Mouse (Mus musculus) heart, postnatal 4 days (tissue): ENCODE data around the gene Plekhm1. TPM values are rescaled to one million over a fixed set of nuclear protein-coding genes. Genes with fewer than 3 reads are reported as not detected.

Source experiments
- DNase-seq: peaks from one replicate; pipeline ENCODE4 v3.0.0; 2021
- total RNA-seq, 2 experiments: library from RNA; stranded (reverse); gene quantifications; 2 replicates each; pipeline ENCODE4 v1.2.3; 2021

The Plekhm1 gene
- total RNA-seq, 2 experiments from 2014 or later: 8.6 to 9.5 TPM

DNA sequence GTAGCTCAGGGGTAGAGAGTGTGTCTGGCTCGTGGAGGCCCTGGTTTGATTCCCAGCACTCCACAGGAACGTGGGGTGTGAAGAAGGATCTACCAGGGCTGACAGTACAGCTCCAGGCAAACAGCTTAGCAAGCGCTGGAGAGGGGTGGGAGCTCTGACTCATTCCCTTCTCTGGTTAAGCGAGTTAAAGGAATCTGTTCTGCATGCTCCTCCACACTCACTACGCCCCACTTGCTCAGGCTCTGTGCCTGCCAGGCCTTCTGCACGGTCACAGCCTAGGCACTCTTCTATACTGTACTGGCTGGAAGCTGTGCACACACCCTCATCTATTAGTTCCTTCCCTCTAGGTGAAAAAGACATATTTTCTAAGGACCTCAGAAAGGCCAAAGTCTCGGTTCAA, 18.5 kb downstream of the Plekhm1 start:
- no peak for DNase-seq

DNA sequence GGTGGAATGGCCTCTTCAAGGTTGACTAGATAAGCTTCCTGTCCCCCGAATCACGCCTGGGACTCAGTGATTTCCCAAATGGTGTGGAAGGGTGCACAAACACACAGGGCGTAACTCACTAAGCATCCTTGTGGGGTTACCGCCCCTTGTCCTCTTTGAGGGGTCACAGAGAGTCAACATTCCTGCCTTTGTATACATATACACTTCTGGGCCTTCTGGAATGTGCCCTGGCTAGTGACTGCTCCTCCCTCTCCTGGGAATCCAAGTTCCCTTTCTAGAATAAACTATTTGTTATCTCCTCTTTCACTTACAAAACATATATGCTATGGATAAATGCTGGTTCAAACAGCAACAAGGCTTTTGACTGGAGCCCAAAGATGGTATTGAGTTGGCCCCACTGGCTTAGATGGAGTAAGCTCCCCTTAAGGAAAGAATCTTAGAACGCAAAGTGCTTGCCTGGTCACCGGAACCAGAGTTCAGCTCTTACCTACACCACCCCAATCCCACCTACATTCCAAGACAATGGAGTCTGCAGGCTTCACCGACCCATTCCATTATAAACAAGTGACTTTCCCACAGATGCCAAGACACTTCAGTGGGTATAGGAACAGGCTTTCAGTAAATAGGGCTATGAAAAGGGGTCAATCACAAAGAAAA, 24.5 kb downstream of the Plekhm1 start:
- no peak for DNase-seq

DNA sequence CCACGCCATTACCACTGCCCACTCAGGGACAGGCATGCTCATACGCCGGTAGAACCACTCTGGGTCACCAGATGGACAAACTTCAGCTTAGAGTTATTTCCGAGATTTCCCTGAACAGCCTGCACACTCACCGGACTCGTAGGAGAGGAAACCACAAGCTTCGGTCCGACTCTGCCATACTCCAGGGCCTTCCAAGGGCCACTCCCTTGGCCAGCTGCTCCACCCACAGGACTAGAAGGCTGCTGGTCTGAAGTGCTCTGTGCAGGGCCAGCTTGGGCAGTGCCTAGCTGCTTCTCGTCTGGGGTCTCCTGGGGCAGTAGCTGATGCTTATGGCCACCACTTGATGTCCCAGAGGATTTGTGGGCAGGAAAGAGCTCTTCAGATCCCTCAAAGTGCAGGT, 25.7 kb downstream of the Plekhm1 start:
- no peak for DNase-seq

DNA sequence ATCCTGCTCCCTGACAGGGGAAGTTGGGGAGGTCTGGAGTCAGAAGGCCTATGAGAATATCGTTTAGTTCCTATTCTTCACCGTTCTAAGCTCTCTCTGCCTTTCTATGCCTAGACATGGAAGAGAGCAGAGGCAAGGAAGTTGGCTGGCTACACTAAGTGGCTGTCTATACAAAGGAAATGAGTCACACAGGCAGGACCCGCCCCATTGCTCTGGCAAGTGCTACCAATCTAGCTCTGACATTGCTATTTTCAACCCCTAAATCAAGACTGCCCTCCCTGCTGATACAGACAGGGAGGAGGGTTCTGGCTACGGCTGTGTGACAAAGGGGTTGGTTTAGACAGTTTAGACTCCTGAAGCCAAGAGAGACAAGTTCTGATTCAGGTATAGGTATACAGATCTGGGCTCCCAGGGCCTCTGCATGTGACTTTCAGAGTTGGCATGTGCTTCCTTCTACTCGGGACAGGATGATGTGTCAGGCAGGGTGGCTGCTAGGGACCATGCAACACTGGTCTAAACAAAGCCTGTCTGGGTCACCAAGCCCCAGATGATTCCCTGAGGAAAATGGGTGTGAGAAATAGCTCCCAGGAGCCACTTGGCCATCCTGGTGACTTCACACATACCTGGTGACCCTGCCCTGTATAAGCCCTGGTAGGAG, 30.4 kb downstream of the Plekhm1 start:
- DNase-seq: peak; percentile 80

DNA sequence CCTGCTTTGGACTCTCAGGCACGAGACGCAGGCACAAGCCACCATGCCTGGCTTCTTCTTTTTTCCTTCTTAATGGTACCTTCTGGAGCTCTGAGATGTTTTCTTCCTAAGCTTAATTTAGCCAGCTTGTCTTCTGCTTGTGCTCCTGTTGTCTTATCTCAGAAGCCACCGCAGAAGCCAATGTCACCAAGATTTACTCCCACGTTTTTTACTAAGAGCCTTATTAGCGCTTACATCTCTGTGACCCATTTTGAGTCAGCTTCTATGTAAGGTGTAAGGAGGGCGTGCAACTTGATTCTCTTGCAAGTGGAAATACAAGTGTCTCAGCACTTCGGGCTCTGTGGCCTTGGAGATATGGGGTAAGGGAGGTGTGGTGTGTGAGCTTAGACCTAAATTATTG, 31.0 kb downstream of the Plekhm1 start:
- no peak for DNase-seq

DNA sequence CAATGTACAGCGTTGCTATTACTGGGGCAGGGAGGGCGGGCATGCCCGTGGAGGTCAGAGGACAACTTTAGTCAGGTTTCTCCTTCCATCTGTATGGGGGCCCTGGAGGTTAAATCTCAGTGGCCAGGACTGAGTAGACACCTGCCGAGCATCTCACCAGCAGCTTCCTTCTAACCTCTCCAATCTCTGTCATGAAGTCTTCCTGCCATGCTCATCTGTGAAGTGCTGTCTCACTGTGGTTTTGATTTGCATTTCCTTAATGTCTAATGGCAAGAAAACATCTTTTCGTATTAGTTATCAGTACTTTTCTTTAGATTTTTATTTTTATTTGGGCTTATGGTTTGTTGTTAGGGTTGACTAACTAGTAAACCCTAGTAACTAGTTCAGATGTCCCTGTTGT, 32.0 kb downstream of the Plekhm1 start:
- DNase-seq: no peak

DNA sequence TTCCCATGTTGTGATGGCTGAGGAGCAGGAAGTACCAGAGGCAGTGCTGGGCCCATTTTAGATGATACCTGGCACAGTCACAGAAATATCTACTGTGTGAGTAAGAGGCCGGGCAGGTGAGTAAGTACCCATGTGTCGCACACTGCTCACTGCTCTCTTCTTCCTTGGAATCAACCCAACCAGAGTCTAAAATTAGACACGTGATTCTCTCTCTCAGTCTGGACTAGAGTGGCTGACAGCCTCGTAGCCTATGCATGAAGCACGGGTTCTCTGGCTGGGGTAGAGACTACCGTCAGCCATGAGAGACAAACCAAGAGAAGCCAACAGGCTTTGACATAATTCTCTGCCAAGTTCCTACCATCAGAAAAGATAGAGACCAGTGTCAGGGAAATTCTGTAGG, 34.1 kb downstream of the Plekhm1 start:
- no peak for DNase-seq

DNA sequence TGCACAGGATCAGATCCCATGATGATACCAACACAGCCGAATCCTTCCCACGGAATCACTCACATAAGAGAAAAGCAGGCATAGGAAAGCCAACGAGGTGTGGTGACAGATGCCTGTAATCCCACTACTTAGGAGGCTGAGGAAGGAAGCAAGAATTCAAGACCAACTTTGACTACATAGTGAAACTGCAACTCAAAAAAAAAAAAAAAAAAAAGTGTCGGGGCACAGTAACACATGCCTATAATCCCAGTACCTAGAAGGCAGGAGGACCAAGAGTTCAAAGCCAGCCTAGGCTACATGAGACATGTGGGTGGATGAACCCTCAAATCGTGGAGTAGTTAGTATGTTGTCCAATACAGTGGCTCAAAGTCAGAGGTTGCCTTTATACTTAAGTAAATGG, 36.7 kb downstream of the Plekhm1 start:
- DNase-seq: peak; percentile 3

DNA sequence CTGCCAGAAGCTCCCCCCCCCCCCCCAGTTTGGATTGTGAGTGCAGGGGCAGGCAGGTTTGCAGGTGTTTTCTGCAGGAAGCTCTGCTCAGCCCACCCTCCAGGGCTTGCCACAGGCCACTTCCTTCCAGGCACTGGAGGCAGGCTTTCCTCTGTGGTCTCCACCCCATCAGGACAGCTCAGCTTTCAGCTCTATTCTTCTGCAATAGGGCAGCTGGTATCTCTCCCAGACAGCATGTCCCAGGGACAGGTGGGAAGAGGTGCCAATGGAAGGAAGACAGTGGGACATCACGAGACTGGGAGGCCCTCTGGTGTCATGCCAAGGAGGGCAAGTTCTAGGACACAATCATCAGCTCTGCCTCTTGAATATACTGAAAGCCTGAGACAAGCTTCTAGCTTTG, 37.2 kb downstream of the Plekhm1 start:
- DNase-seq: peak; percentile 29

DNA sequence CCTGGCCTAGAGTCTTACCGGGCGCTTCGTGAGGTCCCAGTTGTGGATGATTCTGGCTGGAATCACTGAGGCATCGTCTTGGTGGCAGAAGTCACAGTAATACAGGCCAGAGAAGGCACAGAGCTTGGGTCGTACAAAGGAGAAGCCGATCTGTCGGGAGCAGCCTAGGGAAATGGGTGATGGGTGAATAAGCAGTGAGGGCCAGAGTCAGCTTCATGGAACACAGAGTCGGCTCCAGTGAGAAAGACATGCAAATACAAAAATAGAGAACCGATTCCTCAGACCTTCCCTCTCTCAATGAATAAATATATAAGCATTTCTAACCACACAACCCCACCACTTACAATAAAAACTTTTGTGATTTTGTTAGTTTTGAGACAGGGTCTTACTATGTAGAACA, 38.6 kb downstream of the Plekhm1 start:
- no peak for DNase-seq

DNA sequence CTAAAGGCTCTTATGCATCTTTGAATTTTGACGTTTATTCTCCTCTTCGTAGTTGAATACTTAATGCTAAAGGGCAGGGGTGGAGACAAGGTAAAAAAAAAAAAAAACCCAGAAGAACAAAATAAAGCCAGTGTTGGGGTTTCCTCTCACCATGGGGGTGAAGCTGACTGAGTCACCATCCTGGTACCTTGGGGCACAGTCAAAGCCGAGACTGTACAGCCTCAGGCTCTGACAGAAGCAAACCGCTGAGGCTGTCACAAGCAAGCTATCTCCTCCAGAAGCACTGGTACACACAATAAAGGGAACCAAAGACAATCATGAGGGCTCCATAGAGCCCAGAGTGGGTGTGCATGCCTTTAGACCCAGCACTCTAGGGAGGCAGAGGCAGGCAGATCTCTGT, 39.9 kb downstream of the Plekhm1 start:
- DNase-seq: no peak

DNA sequence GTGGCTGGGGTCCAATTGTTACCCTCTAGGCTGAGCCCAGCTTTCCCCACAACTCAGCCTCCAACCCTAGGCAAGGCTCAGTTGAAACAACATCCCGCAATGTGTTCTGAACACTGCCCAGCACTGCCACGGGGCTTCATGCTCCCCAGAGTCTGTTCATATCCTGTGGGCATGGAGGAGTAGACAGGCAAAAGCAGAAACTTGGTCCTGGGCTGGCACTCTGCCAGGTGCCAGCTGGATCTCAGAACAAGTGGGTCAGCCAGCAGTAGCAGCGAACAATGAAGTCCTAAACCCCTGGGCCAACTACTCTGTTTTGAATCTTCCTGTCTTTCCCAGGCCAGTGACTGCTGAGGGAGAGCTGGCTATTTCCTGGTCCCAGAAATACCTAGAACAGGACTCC, 40.4 kb downstream of the Plekhm1 start:
- peak; percentile 36 for DNase-seq

DNA sequence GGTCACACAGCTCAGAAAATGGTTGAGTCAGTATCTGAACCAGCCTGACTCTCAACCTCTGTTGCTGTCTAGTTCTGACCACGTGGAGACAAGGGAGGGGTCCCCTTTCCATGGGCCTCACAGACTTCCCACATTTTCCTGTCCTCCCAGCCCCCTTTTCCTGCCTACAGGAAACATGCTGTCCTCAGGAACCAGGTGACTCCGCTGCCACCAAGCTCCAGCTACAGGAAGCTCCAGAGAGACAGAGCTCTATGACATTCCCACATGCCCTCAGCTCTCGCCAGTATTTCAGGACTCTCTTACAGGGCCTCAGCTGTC, 41.3 kb downstream of the Plekhm1 start:
- DNase-seq: peak; percentile 45

DNA sequence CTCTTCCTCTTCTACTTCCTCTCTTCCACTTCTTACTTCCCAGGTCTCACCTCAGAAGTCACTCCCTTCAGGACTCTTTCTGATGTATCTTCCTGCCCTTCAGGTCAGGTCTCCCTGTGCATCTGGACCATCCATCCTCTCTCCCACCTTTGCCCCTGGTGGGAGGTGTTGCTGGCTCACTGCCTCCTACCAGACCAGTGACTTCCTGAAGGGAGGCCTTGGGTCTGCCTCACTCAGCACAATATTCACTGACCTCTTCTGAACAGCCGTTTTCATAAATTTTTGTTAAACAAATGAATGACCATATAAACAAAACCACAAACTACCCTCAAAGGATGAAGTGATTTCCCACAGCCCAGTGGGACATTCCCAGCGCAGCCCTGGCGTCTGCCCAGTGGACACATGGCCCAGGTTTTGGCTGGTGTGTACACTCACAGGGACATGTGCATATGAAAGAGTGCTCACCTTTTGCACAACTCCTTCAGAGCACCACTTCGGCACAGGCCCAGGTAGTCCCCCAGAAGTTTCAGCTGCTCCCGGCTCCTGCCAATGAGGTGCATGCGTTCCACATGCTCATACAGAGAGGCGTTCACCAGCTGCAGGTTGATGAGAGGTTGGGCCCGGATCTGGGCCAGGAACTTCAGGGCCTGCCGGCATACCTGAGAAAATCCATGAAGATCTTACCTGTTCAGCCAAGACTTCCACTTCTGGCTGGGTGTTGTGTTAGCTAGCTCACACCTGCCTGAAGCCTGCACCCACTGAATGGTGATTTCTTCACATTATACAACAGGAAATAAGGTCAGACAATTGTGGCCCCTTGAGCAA, 41.9 kb downstream of the Plekhm1 start:
- DNase-seq: no peak

DNA sequence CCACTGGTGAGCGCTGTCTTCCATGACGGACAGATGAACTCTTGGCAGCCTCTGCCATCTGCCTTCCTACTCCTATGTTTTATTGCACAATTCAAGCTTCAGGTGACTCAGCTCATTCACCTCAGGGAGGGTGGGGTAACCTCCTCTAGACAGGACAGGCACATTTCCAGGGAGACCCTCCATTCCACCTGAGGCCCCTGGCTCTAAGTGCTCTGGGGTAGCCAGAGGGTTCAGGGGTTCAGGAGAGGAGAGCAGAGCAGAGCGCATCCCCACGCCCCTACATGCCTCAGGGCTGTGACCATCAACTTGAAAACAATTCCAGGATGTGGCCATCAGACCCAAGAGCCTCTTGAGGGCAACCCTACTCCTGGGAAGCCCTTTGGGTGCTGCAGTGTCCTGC, 47.0 kb downstream of the Plekhm1 start:
- DNase-seq: no peak

DNA sequence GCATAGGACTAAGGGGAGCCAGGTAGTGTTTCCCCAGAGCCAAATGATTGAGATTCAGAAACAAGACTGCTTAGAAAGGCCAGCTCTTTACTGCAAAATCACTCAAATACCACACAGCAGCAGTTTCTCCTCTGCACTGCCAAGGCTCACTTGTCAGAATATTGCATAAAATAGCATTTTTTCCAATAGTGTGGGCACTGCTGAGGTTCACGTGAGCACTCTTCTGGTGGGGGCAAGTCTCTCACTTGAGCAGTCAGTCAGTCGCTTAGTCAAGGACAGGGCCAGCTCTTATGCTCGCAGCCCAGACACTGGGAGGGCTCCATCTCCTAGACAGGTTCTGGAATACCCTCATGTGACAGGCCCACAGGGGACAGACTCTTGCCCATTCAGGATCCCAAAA, 47.5 kb downstream of the Plekhm1 start:
- DNase-seq: no peak

DNA sequence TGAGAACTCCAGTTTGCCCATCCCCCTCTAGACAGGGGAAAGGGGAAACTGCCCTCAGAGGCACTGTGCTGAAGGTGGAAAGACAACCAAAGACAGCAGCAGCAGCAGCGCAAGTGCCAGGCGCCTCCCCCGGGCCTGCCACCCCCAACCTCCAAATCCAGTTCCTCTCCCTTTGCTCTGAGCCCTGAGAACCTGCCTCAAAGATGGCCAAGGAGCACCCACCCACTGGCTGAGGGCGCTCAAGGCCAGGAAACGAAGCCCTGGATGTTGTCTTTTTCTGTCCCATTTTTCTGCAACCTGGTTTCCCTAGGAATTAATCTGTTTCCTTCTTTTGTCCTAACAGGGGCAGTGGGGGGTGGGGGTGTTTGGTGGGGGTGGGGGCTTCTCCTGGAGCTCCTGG, 48.2 kb downstream of the Plekhm1 start:
- no peak for DNase-seq

DNA sequence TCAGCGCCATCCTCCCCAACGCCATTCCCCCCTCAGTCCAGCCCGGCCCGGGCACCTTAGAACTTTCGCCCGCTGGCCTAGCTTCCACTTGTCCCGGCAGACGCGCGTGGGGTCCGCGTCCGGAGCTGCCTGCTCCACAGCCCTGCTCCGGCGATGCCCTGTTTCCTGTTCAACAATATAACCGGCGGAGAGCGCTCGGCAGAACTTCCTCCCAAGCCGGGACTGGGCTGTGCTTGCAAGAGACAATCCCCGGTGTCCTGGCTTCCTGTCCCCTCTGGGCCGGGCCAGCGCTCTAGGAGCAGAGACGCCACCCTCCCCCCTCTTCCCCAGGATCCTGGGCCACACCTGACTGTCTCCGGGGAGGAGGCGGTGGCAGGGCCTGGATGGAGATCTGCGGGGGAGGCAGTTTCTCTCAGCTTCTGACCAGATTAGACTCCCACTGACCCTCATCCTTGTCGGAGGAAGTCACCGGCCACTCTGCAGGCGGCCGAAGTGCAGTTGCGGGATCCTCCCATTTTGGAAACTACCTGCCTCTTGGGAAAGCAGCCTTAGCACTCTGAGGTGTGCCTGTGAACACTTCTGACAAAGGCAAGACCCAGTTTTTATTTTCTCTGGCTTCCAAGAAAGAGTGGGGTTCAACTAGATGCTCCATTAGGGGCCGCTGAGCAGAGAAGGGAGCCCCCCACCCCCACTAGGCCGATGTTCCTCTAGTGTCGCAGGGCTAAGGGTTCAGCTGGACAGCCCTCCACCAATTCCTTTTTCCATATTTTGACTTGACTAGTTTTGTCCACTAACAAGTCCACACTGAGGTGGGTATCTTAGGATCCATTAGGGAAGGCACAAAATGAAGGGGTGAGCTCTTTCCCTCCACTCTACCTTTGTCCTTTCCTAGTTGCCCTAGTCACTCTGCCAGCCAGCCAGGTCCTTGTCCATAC, 49.0 kb downstream of the Plekhm1 start, which contains the start of gene Arhgap27:
TSS of gene Arhgap27 (minus strand) at position 479 of the 935 bp plus-strand sequence.
- peak; percentile 82 for DNase-seq

DNA sequence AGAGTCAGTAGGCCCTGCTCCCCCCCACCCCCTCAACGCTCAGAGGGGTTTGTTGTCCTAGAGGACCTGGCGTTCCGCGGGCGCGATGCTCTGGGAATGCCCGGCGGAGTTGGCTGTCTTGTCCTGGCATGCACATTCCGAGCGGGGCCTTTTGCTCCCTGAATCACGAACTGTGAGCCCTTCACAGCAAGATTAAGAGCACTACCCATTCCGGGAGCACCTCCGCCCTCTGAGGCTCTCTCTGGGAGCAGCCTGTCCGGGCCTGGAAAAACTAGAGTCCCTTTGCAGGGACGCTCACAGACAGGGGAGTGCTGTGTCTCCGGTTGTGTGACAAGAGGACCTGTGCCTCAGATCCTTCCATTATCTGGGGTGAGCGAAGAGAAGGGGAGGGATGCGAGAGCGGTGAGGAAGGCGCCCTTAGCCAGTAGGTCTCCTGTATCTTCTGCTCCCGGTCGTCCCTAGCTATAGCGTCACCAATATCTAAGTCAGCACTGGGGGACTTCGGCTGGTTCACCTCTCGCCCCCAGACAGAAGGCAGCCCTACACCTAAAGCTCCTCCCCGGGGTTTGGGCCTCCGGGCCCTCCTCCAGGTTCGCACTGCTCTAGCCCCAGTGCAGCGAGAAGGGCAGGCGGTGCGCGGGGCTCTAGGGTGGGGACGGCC, 49.8 kb downstream of the Plekhm1 start:
- DNase-seq: no peak

DNA sequence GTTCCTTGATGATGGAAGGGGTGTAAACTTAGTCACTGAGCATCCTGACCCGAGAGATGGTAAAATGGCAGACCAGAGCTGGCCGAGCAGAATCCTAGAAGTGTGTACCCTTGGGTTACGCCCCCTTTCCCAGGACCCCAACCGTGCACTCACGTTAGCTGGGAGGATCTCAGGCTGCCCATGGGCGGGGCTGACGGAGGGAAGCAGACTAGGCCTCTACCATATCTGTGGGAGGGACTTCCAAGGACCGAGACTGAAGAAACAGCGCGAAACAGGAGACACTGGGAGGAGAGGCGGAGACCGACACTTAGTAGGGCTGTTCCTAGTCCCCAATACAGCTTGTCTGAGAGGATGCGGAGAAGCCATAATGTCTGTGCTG, 50.4 kb downstream of the Plekhm1 start:
- DNase-seq: peak; percentile 50

DNA sequence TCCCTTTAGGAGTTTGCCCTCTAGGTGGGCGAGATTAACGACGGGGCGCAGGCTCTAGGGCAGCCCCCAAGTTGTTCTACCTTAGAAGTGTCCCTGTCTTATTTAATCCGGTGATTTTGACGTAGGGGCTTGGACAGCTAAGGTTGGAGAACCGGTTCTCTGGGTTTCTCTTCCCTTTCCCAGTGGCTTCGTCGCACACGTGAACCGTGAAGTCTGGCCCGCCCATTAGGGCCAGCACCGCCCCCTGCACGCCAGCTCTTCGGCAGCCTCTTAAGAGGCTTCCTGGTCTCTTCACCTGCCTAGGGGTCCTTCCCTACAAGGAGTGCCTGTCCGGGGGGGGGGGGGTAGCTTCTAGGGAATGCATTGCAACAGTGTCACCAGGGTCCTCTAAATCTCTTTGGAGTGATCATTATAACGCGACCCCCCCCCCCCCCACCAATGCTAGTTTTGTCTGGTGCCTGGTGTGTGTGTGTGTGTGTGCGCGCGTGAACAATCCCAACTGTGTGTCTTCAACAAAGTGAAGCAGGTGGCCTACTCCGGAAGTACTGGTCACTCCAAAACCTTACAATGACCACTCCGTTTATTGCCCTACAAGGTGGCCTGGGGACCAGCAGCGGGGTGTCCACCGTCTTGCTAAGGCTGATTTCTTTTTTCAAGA, 51.0 kb downstream of the Plekhm1 start:
- DNase-seq: no peak

DNA sequence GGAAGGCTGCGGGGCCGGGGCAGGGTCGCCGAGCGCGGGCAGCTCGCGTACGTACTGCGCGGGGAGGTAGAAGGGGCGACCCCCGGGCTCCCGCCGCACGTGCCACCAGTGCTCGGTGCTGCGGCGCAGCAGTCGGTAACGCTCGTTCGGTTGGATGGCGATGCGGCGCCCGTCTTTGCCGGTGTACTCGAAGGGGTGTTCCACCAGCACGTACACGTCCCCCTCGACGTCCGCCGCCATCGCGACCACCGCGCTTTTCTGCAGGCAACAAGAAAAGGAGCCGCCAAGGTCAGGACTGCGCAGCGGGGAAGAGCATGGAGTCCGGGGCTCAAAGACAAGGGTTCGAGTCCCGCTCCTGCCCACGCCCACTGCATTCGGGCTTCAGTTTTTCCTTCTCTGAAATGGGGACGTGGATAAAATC, 51.8 kb downstream of the Plekhm1 start:
- no peak for DNase-seq
